Mouse (Mus musculus) lung, embryonic 14.5 days (tissue): ENCODE data around the gene Cep97. TPM values are rescaled to one million over a fixed set of nuclear protein-coding genes. Genes with fewer than 3 reads are reported as not detected.
A peak's percentile ranks its signal among the peaks of the same experiment; 100 is the strongest.
"Not testable (repeated sequence)": the region's sequence is repeated elsewhere in the genome, so short reads cannot be mapped to it uniquely, and the experiment has no call there.

Experiments used
- ATAC-seq: fragments of 200-750 bp; cut with Nextera tagmentation; 2 replicates; pipeline ENCODE4 v1.8.0; 2017; ENCODE audit warnings: mild to moderate bottlenecking, moderate TSS enrichment, moderate library complexity; ENCODE audit not compliant: insufficient read depth
- DNase-seq: peaks from one replicate; pipeline ENCODE4 v3.0.0-alpha.2; 2015
- H3K27ac ChIP-seq: fragments of 300-500 bp; sonication (generic); 2 replicates; pipeline ENCODE4 v1.5.1; 2014; ENCODE audit warnings: low read depth, mild to moderate bottlenecking, moderate library complexity
- H3K27me3 ChIP-seq: fragments of 300-500 bp; sonication (generic); 2 replicates; pipeline ENCODE4 v1.6.1; 2014; ENCODE audit warnings: low read length, control low read depth; ENCODE audit not compliant: insufficient read depth
- H3K36me3 ChIP-seq: fragments of 300-500 bp; sonication (generic); 2 replicates; pipeline ENCODE4 v1.6.1; 2014; ENCODE audit warnings: control low read depth; ENCODE audit not compliant: insufficient read depth
- H3K4me1 ChIP-seq: fragments of 300-500 bp; sonication (generic); 2 replicates; pipeline ENCODE4 v1.6.1; 2014; ENCODE audit warnings: antibody characterized with exemption, control low read depth; ENCODE audit not compliant: insufficient read depth
- H3K4me2 ChIP-seq: fragments of 300-500 bp; sonication (generic); 2 replicates; pipeline ENCODE4 v1.6.1; 2014; ENCODE audit warnings: mild to moderate bottlenecking
- H3K4me3 ChIP-seq: fragments of 300-500 bp; sonication (generic); 2 replicates; pipeline ENCODE4 v1.5.1; 2014; ENCODE audit warnings: low read depth, low read length
- H3K9ac ChIP-seq: fragments of 300-500 bp; sonication (generic); 2 replicates; pipeline ENCODE4 v1.6.1; 2014
- H3K9me3 ChIP-seq: fragments of 300-500 bp; sonication (generic); 2 replicates; pipeline ENCODE4 v1.6.1; 2016; ENCODE audit warnings: low read depth, low read length, control low read depth
- CTCF ChIP-seq: IDR thresholded peaks from 2 replicates; pipeline ENCODE4 v1.5.1; 2016; ENCODE audit warnings: antibody characterized with exemption, low read depth
- WGBS: fragments of 180-500 bp; shearing (Covaris S2); extraction: QIAGEN DNeasy Blood & Tissue Kit; methylation state at CpG from one replicate; pipeline ENCODE4 v1.1.7; 2014; 5-methylcytosine and 5-hydroxymethylcytosine counted together
- polyA plus RNA-seq: library from polyadenylated mRNA; unstranded; fragments of >200 nt; fragmentation: Nextera tagmentation; extraction: Ambion mirVana; gene quantifications from 2 replicates; pipeline ENCODE4 v1.2.1, GENCODE M21; 2014

Gene Cep97
- polyA plus RNA-seq, 1 experiment from 2014 or later = 14.0 TPM

DNA sequence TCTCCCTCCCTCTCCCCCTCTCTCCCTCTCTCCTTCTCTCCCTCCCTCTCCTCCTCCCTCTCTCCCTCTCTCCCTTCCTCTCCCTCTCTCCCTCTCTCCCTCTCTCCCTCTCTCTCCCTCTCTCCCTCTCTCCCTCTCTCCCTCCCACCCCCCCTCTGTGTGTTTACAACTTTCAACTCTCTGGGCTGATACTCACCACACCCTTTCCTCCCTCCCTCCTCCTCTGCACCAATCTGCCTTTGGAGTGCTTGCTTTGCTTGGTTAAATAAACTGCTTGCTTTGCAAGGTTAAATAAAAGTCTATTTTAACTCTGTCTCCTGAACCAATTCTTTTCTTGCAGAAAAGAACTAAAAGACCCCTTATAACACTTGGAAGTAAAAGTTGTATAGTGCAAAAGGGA is 18.1 kb upstream of the Cep97 start:
- no peak overlapping the region for H3K4me2 ChIP-seq
- no peak overlapping the region for H3K4me3 ChIP-seq
- H3K9me3 ChIP-seq = no peaks in the 10 kb centered on the region
- no peak overlapping the region for H3K9ac ChIP-seq
- ATAC-seq (no peak), DNase-seq (no peak)
- no peaks in the 10 kb centered on the region for H3K4me1 ChIP-seq
- H3K27ac ChIP-seq = no peak overlapping the region
- H3K27me3 ChIP-seq = no peaks in the 10 kb centered on the region
- H3K36me3 ChIP-seq = no peaks in the 10 kb centered on the region
- TF ChIP-seq CTCF = no peak

DNA sequence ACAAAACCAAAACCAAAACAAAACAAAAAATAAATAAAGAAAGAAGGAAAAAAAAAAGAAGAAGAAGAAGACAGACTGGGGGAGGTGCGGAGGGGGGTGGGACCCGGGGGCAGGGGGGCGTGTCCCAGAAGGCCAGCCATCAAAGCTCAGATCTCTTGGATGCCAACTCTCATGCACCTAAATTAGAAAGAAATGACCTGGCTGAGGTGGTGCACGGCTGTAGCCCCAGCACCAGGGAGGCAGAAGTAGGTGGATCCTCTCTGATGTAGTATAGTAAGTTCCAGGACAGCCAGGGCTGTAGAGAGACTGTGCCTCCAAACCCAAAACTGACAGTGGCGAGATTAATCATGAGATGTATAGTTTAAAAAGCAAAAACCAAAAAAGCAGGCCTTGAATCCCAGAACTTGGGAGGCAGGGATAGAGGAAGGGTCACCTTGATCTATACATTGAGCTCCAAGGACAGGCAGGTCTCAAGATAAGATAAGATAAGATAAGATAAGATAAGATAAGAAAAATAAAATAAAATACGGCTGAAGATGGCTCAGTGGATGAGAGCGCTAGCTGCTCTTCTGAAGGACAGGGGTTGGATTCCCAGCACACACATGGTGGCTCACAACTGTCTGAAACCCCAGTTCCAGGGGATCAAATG is 17.1 kb upstream of the Cep97 start:
- Histone ChIP-seq H3K9me3 (no peaks in the 10 kb centered on the region), H3K4me2 (no peak overlapping the region), H3K9ac (no peak overlapping the region), H3K27me3 (no peaks in the 10 kb centered on the region), H3K4me1 (no peaks in the 10 kb centered on the region), H3K27ac (no peak overlapping the region), H3K4me3 (no peak overlapping the region), H3K36me3 (no peaks in the 10 kb centered on the region)
- TF ChIP-seq CTCF = no peak
- peak; percentile 52; the same call in 1 of the 2 replicates for ATAC-seq
- DNase-seq = no peak
- WGBS = 57% methylated on average over 7 of the region's 7 CpGs

DNA sequence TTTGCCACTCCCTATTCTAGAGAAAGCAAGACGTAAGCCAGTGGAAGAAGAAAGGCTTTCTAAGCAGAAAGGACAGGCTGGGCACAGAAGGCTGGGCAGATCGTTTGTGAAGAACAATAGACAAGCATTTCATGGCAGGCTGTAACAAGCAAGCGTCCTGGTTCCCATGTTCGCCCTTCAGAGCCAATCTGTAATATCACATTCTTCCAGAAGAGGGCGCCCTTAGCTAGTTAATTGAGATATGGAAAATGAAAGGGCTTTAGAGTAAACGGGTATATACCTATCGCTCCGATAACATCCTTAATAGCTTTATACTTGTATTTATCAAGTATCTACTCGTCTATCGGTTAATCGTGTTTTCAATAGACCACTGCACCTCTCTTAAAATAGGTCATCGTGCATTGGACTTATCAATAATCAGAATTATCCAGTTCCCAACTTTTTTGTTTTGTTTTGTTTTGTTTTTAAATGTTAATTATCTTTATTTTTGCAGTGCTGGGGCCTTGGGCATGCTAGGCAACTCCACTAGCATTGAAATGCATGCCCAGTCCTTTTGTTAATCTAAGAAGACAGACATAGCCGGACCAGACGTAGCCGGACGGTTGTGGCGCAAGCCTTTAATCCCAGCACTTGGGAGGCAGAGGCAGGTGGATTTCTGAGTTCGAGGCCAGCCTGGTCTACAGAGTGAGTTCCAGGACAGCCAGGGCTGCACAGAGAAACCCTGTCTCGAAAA is 16.5 kb upstream of the Cep97 start:
- Histone ChIP-seq H3K9me3 (no peaks in the 10 kb centered on the region), H3K36me3 (no peaks in the 10 kb centered on the region), H3K4me3 (no peak overlapping the region), H3K9ac (no peak overlapping the region), H3K27ac (no peak overlapping the region), H3K4me2 (peak overlapping the region; percentile 43), H3K4me1 (no peaks in the 10 kb centered on the region), H3K27me3 (no peaks in the 10 kb centered on the region)
- DNase-seq (peak; percentile 97), ATAC-seq (peak; percentile 62; the same call in 1 of the 2 replicates)
- peak; percentile 84 for TF ChIP-seq CTCF
- 40% methylated on average over 19 of the region's 19 CpGs for WGBS

DNA sequence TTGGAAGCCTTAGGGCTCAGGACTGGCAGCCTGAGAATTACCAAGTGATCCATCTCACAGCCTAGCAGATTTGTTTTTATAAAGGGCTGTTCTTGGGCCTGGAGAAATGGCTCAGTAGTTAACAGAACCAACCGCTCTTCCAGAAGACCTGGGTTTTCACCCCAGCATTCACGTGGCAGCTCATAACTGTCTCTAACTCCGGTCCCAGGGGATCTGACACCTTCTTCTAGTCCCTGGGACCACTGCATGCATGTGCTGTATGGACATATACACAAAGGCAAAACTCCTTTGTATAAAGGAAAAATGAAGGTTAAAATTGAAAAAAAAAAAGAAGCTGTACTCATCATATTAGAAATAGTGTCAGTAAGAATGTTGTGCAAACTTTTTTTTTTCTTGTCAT is 15.8 kb upstream of the Cep97 start:
- Histone ChIP-seq H3K9ac (no peak overlapping the region), H3K9me3 (no peaks in the 10 kb centered on the region), H3K36me3 (no peaks in the 10 kb centered on the region), H3K4me3 (no peak overlapping the region), H3K4me1 (no peaks in the 10 kb centered on the region), H3K27ac (no peak overlapping the region), H3K4me2 (no peak overlapping the region), H3K27me3 (no peaks in the 10 kb centered on the region)
- no peak for TF ChIP-seq CTCF
- no peak for DNase-seq
- 44% methylated on average over 3 of the region's 3 CpGs for WGBS
- ATAC-seq = no peak; the same call in 1 of the 2 replicates

DNA sequence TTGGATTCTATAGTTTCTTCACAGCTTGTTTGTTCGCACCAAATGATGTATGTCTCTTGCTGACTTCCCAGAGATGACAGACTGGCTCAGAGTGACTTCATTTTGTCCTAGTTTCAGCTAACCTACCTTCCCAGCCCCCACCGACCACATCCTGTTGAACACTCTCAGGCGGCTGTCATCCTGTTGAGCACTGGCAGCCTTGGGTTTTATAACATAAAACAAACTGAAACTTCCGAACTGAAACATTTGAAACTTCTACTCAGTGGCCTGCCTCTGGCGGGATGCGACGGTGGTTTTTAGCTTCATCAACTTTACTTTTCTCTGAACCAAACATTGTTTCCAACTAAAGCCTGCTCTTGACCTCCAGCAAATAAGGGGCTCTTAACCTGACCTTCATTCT is 14.3 kb upstream of the Cep97 start:
- peak; percentile 67 for DNase-seq
- no peak for ATAC-seq

DNA sequence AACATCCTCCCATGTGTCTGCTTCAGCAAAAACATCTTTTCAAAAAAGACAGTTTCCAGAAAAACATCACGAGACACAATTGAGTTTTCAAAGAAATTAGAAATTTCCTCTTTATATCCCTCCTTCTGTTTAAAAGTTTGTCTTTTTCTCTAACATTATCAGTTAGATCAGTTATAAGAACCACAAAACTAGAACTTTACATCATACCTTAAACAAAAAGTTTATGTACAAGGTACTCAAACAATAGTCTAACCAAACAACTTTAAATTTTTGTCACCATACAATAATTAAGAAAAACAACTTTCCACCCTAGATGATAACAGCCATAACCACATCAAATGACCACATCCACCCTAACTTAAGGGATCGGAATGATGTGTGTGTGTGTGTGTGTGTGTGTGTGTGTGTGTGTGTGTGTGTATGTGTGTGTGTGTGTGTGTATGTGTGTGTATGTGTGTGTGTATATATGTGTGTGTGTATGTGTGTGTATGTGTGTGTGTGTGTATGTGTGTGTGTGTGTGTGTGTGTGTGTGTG is 13.3 kb upstream of the Cep97 start:
- not testable (repeated sequence) for DNase-seq, H3K27ac ChIP-seq, H3K4me2 ChIP-seq, H3K4me1 ChIP-seq, H3K9me3 ChIP-seq, H3K27me3 ChIP-seq, ATAC-seq, H3K36me3 ChIP-seq, H3K9ac ChIP-seq, H3K4me3 ChIP-seq
- 81% methylated on average over 2 of the region's 2 CpGs for WGBS

More for the DNA sequence above, 14.3 kb upstream of the Cep97 start:
- WGBS = 32% methylated on average over 7 of the region's 7 CpGs
- H3K27me3 ChIP-seq = no peaks in the 10 kb centered on the region
- no peak overlapping the region for H3K27ac ChIP-seq
- no peak overlapping the region for H3K9ac ChIP-seq
- H3K4me3 ChIP-seq = no peak overlapping the region
- H3K4me1 ChIP-seq = no peaks in the 10 kb centered on the region
- TF ChIP-seq CTCF = no peak
- no peak overlapping the region for H3K4me2 ChIP-seq
- no peaks in the 10 kb centered on the region for H3K36me3 ChIP-seq
- H3K9me3 ChIP-seq = no peaks in the 10 kb centered on the region

DNA sequence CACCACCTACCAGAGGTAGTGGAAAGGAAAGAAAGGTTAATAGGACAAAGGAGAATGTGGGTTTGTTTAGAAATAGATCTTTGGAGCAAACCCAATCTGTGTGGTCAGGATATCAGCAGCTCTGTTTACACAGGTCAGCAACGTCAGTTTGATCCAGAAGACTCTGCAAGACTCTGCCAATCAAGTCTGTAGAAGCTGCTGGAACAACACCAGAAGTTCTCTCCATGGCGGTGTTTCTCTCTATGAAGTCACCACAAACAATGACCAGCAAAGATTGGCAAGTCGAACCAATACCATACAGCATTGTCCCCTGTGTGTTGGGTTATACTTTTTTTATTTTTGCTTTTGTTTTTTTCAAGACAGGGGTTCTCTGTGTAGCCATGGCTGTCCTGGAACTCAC is 12.6 kb upstream of the Cep97 start:
- no peaks in the 10 kb centered on the region for H3K27me3 ChIP-seq
- WGBS = 58% methylated on average over 3 of the region's 3 CpGs
- H3K4me1 ChIP-seq = no peaks in the 10 kb centered on the region
- DNase-seq (no peak), ATAC-seq (no peak)
- no peaks in the 10 kb centered on the region for H3K9me3 ChIP-seq
- no peak overlapping the region for H3K9ac ChIP-seq
- H3K4me2 ChIP-seq = no peak overlapping the region
- H3K36me3 ChIP-seq = no peaks in the 10 kb centered on the region
- no peak for TF ChIP-seq CTCF
- no peak overlapping the region for H3K4me3 ChIP-seq
- H3K27ac ChIP-seq = no peak overlapping the region
